Mouse (Mus musculus): ENCODE results near the gene Cfap58.

Cfap58 gene

DNA sequence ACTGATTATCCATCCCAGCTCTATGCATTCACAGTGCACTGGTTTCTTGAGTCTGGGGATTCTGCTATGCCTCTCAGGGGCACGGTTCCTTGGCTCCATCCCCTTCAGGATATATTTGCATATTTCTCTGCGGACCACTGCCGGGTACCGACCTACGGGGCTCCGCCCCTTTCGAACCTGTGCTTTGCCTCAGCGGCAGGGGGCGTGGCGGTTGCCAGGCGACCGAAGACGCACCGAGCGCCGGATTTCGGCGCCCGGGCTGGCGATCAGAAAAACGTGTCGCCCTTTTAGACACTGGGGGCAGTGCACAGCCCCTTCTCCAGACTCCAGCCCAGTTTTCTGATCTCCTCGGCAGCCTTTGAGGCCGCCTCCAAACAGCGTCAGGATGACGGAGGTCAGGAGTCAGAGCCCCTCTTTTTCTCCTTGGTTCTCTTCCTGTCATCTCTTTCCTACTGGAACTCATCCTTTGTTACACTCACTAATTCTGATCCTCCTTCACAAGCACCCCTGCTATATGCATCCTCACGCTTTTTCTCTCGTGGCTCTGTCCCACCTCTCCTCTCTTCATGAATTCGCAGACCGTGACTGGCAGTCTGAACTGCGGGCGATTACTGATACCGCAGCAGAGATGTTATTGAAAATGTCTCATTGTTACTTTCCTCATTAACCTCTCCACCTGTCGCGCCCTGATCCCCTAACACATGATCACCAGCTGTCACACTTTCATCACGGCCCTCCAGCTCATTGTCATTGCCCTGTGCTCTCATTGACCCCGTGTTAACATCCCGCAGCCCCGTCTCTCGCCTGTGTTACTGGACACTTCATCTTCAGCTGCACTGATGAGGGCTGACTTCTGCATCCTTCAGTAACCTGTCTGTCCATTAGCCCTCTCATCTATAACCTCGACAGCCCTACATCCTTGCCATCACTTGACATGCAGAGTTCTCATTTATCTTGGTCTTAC lies at the start of gene Cfap58:
TSS of gene Cfap58 (plus strand) at position 233 of the 964 bp plus-strand sequence.
- H3K36me3 ChIP-seq (ENCODE audit: control insufficient read depth, insufficient read depth, low read length, poor library complexity, severe bottlenecking): no peaks in the 10 kb centered on the region
- peak; percentile 89 for DNase-seq (ENCODE audit: low read depth, low spot score)
- H3K27me3 ChIP-seq (ENCODE audit: control insufficient read depth, insufficient read depth, low read length, poor library complexity, severe bottlenecking): no peaks in the 10 kb centered on the region; the same call in 1 of the 2 replicates

DNA sequence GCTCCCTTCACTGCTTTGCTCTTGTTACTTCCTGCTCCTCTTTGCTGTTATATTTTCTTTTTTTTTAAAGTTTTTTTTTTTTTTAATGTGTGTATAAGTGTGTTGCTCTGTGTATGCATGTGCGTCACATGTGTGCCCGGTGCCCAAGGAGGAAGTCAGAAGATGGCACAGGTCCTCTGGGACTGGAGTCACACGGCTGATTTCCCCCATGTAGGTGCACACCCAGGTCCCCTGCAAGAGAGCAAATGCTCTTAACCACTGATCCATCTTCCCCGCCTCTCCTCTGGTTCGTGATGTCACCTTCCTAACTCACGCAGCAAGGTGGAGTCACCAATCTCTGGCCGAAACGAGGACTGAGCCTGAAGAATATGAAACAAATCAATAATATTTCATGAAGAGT lies 49.4 kb upstream of the Cfap58 start:
- DNase-seq (ENCODE audit: low read depth, low spot score): peak; percentile 96
- no peaks in the 10 kb centered on the region for H3K27me3 ChIP-seq (ENCODE audit: control insufficient read depth, insufficient read depth, low read length, poor library complexity, severe bottlenecking)
- no peaks in the 10 kb centered on the region for H3K36me3 ChIP-seq (ENCODE audit: control insufficient read depth, insufficient read depth, low read length, poor library complexity, severe bottlenecking)

DNA sequence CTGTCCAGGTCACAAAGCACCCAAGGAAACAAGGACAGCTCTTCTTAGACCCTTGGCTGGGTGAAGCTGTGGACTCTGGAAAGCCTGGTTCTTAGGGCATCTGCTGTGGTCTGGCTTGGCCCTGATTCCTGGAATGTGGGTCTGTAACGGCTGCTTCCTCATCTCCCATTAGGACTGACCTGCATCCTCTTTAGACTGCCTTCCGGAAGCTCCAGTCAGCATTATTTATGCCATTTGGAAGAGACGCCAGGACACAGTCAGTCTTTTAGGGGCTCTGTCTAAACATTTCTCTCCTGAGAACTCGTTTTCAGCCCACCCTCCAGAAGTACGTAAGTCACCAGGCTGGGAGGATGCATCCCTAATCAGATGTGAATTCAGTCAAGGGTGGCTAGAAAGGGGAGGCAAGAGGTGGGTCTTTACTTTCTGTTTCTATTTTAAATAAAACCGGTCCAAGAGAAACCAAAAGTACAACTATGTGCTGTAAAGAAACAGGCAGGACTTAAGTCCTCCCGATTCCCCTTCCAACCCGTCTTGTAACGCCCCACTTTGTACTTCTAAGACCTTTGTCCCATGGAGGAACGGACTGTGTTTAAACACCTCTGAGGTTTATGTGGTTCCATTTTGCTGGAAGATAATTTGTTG lies 46.9 kb upstream of the Cfap58 start:
- Histone ChIP-seq H3K36me3 (ENCODE audit: control insufficient read depth, insufficient read depth, low read length, poor library complexity, severe bottlenecking) (no peaks in the 10 kb centered on the region; the same call in 1 of the 2 replicates), H3K27me3 (ENCODE audit: control insufficient read depth, insufficient read depth, low read length, poor library complexity, severe bottlenecking) (no peaks in the 10 kb centered on the region)
- DNase-seq (ENCODE audit: low read depth, low spot score): peak; percentile 60

GRCm38 (mm10) chr19:47891562-47892312 lies 45.7 kb upstream of the Cfap58 start:
- no peaks in the 10 kb centered on the region for H3K27me3 ChIP-seq (ENCODE audit: control insufficient read depth, insufficient read depth, low read length, poor library complexity, severe bottlenecking)
- no peak for DNase-seq (ENCODE audit: low read depth, low spot score)

DNA sequence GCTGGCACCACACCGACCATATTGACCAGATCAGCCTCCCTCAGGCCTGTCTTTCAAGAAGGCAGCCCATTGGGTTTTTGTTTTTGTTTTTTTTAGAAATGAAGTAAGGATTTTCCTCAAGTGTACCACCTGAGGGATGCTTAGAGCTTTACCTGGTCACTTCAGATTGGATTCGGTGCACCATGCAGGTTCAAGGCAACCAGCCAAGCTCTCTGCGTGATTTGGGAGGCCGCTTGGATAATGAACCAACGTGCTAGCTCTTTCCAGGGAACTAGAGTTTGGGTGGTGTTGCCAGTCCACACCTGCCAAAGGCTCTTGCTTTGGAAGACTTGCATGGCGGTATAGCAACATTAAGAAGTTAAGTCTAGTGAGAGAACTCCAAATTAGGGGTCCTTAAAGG lies 44.4 kb upstream of the Cfap58 start:
- DNase-seq (ENCODE audit: low read depth, low spot score): no peak
- H3K27me3 ChIP-seq (ENCODE audit: control insufficient read depth, insufficient read depth, low read length, poor library complexity, severe bottlenecking): no peaks in the 10 kb centered on the region

More at GRCm38 (mm10) chr19:47891562-47892312, 45.7 kb upstream of the Cfap58 start:
- H3K36me3 ChIP-seq (ENCODE audit: control insufficient read depth, insufficient read depth, low read length, poor library complexity, severe bottlenecking): peaks cover 8% of the 10 kb centered on the region; the same call in 1 of the 2 replicates

DNA sequence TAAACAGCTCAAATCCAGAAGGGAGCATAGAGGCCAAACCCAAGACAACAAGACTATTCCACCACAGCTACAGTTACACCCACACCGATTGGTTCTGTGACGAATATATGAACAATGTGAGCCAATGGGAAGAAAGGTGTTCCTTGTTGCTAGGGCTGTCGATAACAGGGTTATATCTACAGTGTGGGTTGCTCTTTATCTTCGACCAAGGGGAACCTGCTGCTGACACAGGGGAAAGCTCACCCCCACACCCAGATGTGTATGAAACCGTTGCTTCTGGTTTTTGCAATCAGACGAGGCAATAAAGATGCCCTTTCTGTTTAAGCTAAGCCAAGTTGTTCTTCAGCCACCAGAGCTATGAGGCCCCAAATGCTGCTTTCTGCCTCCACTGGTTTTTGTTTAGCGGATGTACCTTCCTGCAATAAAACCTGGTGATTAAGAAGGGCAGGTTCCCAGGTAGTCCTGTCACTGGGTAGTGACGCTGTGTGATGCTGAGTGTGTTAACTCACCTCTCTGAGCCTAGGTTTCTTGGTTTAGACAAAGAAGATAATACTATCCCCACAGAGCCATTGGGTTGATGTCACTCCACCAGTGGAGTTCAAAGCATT lies 38.9 kb upstream of the Cfap58 start:
- H3K36me3 ChIP-seq (ENCODE audit: control insufficient read depth, insufficient read depth, low read length, poor library complexity, severe bottlenecking): peaks cover 8% of the 10 kb centered on the region; the same call in 1 of the 2 replicates
- no peaks in the 10 kb centered on the region for H3K27me3 ChIP-seq (ENCODE audit: control insufficient read depth, insufficient read depth, low read length, poor library complexity, severe bottlenecking)
- peak; percentile 53 for DNase-seq (ENCODE audit: low read depth, low spot score)

More for the DNA sequence above, 44.4 kb upstream of the Cfap58 start:
- H3K36me3 ChIP-seq (ENCODE audit: control insufficient read depth, insufficient read depth, low read length, poor library complexity, severe bottlenecking): peaks cover 8% of the 10 kb centered on the region; the same call in 1 of the 2 replicates

DNA sequence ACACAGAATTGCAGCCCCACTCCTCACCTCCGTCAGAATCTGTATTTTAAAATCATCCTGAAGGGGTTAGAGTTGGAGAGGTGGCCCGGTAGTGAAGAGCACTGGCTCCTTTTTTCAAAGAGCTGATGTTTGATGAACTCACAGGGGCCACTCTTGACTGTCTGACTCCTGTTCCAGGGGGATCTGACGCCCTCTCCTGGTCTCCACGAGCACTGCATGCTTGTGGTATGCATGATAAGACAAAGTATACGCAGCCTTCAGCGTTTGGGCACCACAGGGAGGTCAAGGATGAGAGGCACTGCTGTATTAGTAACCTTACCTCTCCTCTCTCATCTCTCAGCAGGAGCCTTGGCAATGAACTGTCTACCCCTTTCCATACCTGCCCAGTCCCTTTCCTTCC lies 37.5 kb upstream of the Cfap58 start:
- DNase-seq (ENCODE audit: low read depth, low spot score): peak; percentile 72
- Histone ChIP-seq H3K36me3 (ENCODE audit: control insufficient read depth, insufficient read depth, low read length, poor library complexity, severe bottlenecking) (peaks cover 8% of the 10 kb centered on the region; the same call in 1 of the 2 replicates), H3K27me3 (ENCODE audit: control insufficient read depth, insufficient read depth, low read length, poor library complexity, severe bottlenecking) (no peaks in the 10 kb centered on the region)

GRCm38 (mm10) chr19:47900558-47900957 lies 36.9 kb upstream of the Cfap58 start:
- DNase-seq (ENCODE audit: low read depth, low spot score): no peak
- H3K27me3 ChIP-seq (ENCODE audit: control insufficient read depth, insufficient read depth, low read length, poor library complexity, severe bottlenecking): no peaks in the 10 kb centered on the region
- peaks cover 8% of the 10 kb centered on the region; the same call in 1 of the 2 replicates for H3K36me3 ChIP-seq (ENCODE audit: control insufficient read depth, insufficient read depth, low read length, poor library complexity, severe bottlenecking)

GRCm38 (mm10) chr19:47902316-47903201 lies 34.9 kb upstream of the Cfap58 start:
- DNase-seq (ENCODE audit: low read depth, low spot score): no peak
- Histone ChIP-seq H3K36me3 (ENCODE audit: control insufficient read depth, insufficient read depth, low read length, poor library complexity, severe bottlenecking) (no peaks in the 10 kb centered on the region; the same call in 1 of the 2 replicates), H3K27me3 (ENCODE audit: control insufficient read depth, insufficient read depth, low read length, poor library complexity, severe bottlenecking) (no peaks in the 10 kb centered on the region)

GRCm38 (mm10) chr19:47903679-47904078 lies 33.8 kb upstream of the Cfap58 start:
- no peaks in the 10 kb centered on the region; the same call in 1 of the 2 replicates for H3K36me3 ChIP-seq (ENCODE audit: control insufficient read depth, insufficient read depth, low read length, poor library complexity, severe bottlenecking)
- no peak for DNase-seq (ENCODE audit: low read depth, low spot score)
- no peaks in the 10 kb centered on the region for H3K27me3 ChIP-seq (ENCODE audit: control insufficient read depth, insufficient read depth, low read length, poor library complexity, severe bottlenecking)

- DNase-seq (ENCODE audit: low read depth, low spot score): no peak
- no peaks in the 10 kb centered on the region for H3K36me3 ChIP-seq (ENCODE audit: control insufficient read depth, insufficient read depth, low read length, poor library complexity, severe bottlenecking)
Measured at GRCm38 (mm10) chr19:47905081-47905480, 32.4 kb upstream of the Cfap58 start.

GRCm38 (mm10) chr19:47905603-47906002 lies 31.9 kb upstream of the Cfap58 start:
- DNase-seq (ENCODE audit: low read depth, low spot score): peak; percentile 74
- no peaks in the 10 kb centered on the region for H3K36me3 ChIP-seq (ENCODE audit: control insufficient read depth, insufficient read depth, low read length, poor library complexity, severe bottlenecking)

More at GRCm38 (mm10) chr19:47905081-47905480, 32.4 kb upstream of the Cfap58 start:
- no peaks in the 10 kb centered on the region for H3K27me3 ChIP-seq (ENCODE audit: control insufficient read depth, insufficient read depth, low read length, poor library complexity, severe bottlenecking)

GRCm38 (mm10) chr19:47907596-47907995 lies 29.9 kb upstream of the Cfap58 start:
- H3K27me3 ChIP-seq (ENCODE audit: control insufficient read depth, insufficient read depth, low read length, poor library complexity, severe bottlenecking): no peaks in the 10 kb centered on the region
- DNase-seq (ENCODE audit: low read depth, low spot score): no peak
- no peaks in the 10 kb centered on the region; the same call in 1 of the 2 replicates for H3K36me3 ChIP-seq (ENCODE audit: control insufficient read depth, insufficient read depth, low read length, poor library complexity, severe bottlenecking)

More at GRCm38 (mm10) chr19:47905603-47906002, 31.9 kb upstream of the Cfap58 start:
- no peaks in the 10 kb centered on the region for H3K27me3 ChIP-seq (ENCODE audit: control insufficient read depth, insufficient read depth, low read length, poor library complexity, severe bottlenecking)

All from splenic B cell, adult 2 months (primary cell).